Comparison of ENCODE assay signal across 10 mouse cellular contexts in genomic region chr9:123773299-123773698, GRCm38 (mm10). TPM values are rescaled to one million over a fixed set of nuclear protein-coding genes. Genes with fewer than 3 reads are reported as not detected.
DNase-seq lines count a peak whose midpoint lies in the region; ATAC-seq and TF ChIP-seq lines count a peak whose summit lies in the region.
"Not testable (repeated sequence)": the region's sequence is repeated elsewhere in the genome, so short reads cannot be mapped to it uniquely, and the experiment has no call there.
"Had no signal": no experiment of that assay in that cellular context is flagged by ENCODE, and none has a peak within 500 bp of the region (broad histone marks: within the 10 kb centered on the region; RNA-seq: fewer than 3 reads in every experiment).

No protein-coding gene starts in this region.

- H3K4me2 ChIP-seq in forebrain, postnatal 0 days (ENCODE audit: low read depth), result not testable (repeated sequence)

- TF ChIP-seq CTCF in Patski (IDR thresholded peaks at IDR 0.05), result peak; percentile 51
- TF ChIP-seq CTCF in forebrain, postnatal 0 days (IDR thresholded peaks at IDR 0.05; ENCODE audit: low read depth), result 0 out of 2 replicates have a peak, but pooled peaks have one; percentile 4

- DNase-seq in CD4-positive, CD25-positive, alpha-beta regulatory T cell, adult 2 months (ENCODE audit: low read depth, low spot score), result peak; percentile 61
- DNase-seq in Patski (ENCODE audit: low read depth, low spot score); forebrain, postnatal 0 days: not testable (repeated sequence)
- DNase-seq in c-Kit-positive CD71-positive TER-119-negative erythroid progenitor cells, embryonic 14.5 days (ENCODE audit: low read depth), result peak; percentile 4
- DNase-seq in kidney, postnatal 36 days, result peak; percentile 7 to 44
- DNase-seq in spleen, postnatal 36 days (ENCODE audit: low spot score in 2 of 2), result peak; percentile 38 to 40

- not testable (repeated sequence) for H3K9ac ChIP-seq in forebrain, postnatal 0 days

- not testable (repeated sequence) for H3K4me1 ChIP-seq in forebrain, postnatal 0 days (ENCODE audit: insufficient read depth)

- POLR2A ChIA-PET in Patski (lab: Charles Lee), result not testable (repeated sequence)

- WGBS in forebrain, postnatal 0 days, result 37% methylated on average over 2 of the region's 2 CpGs

- not testable (repeated sequence) for H3K4me3 ChIP-seq in forebrain, postnatal 0 days (ENCODE audit: low read depth, low read length)

- CTCF ChIA-PET in Patski (lab: Charles Lee), result not testable (repeated sequence)

- not testable (repeated sequence) for H3K27ac ChIP-seq in forebrain, postnatal 0 days (ENCODE audit: low read depth, low read length)

- H3K36me3 ChIP-seq in forebrain, postnatal 0 days (ENCODE audit: insufficient read depth), result not testable (repeated sequence)

- in situ Hi-C loops in Patski (cut with MboI; ENCODE audit: low pct_unique_long_range_greater_than_20kb), result not testable (repeated sequence)

- H3K27me3 ChIP-seq in Patski; forebrain, postnatal 0 days (ENCODE audit: insufficient read depth, low read length): not testable (repeated sequence)

- ATAC-seq in Patski; forebrain, postnatal 0 days: not testable (repeated sequence)
- ATAC-seq in megakaryocyte progenitor cell, adult 5-6 weeks (replicated peaks; ENCODE audit: poor library complexity), result peak; percentile 51; the same call in 1 of the 2 replicates

- not testable (repeated sequence) for H3K9me3 ChIP-seq in forebrain, postnatal 0 days (ENCODE audit: low read length)

RNA-seq across cellular contexts. Expression of gene Cxcr6, which starts 33.0 kb away (rescaled TPM):
- polyA plus RNA-seq in Patski (2021), result 0.06 TPM
- total RNA-seq in forebrain, postnatal 0 days (2014; rRNA removed), result not detected in 2 replicates
- not detected in 2 replicates for polyA plus RNA-seq in forebrain, postnatal 0 days (2015; fragmentation: Nextera tagmentation; extraction: Ambion mirVana)
- not detected in 2 replicates for total RNA-seq in megakaryocyte progenitor cell, adult 5-6 weeks (2015)
- 0.21 TPM in 1 of 2 replicates, not detected in the other for total RNA-seq in megakaryocyte progenitor cell, adult 5-6 weeks (2017)
- total RNA-seq: hindbrain, postnatal 0 days; layer of hippocampus, postnatal 10 days; left cerebral cortex, postnatal 14 days had no signal
- polyA plus RNA-seq: hindbrain, postnatal 0 days had no signal

RNA-seq across cellular contexts. Expression of gene Lztfl1, which starts 55.8 kb away (rescaled TPM):
- polyA plus RNA-seq in Patski (2021), result 71.0 TPM
- 36.5 and 37.9 TPM in 2 replicates for total RNA-seq in forebrain, postnatal 0 days (2014; rRNA removed)
- 37.5 and 42.3 TPM in 2 replicates for polyA plus RNA-seq in forebrain, postnatal 0 days (2015; fragmentation: Nextera tagmentation; extraction: Ambion mirVana)
- 38.1 and 44.1 TPM in 2 replicates for total RNA-seq in megakaryocyte progenitor cell, adult 5-6 weeks (2015)
- 33.5 and 41.1 TPM in 2 replicates for total RNA-seq in megakaryocyte progenitor cell, adult 5-6 weeks (2017)
